Mouse (Mus musculus): ENCODE measurements around the gene Isx. TPM values are rescaled to one million over a fixed set of nuclear protein-coding genes. Genes with fewer than 3 reads are reported as not detected.

Isx gene
- polyA plus RNA-seq, 1 experiment from 2014 or later: 0.71 TPM

Other genes with a start within 250 kb of the Isx start
- 7.9 and 8.7 TPM in 2 replicates for gene Hmgxb4, start 120.2 kb downstream of the Isx start, polyA plus RNA-seq (2015; fragmentation: Nextera tagmentation; extraction: Ambion mirVana)
- 14.0 and 14.4 TPM in 2 replicates for gene Tom1, start 160.5 kb downstream of the Isx start, polyA plus RNA-seq (2015; fragmentation: Nextera tagmentation; extraction: Ambion mirVana)
- 158 and 159 TPM in 2 replicates for gene Hmox1, start 220.4 kb downstream of the Isx start, polyA plus RNA-seq (2015; fragmentation: Nextera tagmentation; extraction: Ambion mirVana)
- gene Mcm5, start 236.4 kb downstream of the Isx start, polyA plus RNA-seq (2015; fragmentation: Nextera tagmentation; extraction: Ambion mirVana): 130 and 137 TPM in 2 replicates